In genomic region chr11:116826550-116827504, GRCm38 (mm10) we compare ENCODE assay signal across 7 mouse cellular contexts. TPM values are rescaled to one million over a fixed set of nuclear protein-coding genes. Genes with fewer than 3 reads are reported as not detected.
DNase-seq lines count a peak whose midpoint lies in the region; ATAC-seq and TF ChIP-seq lines count a peak whose summit lies in the region.

No protein-coding gene starts in this region.

- WGBS in lung, embryonic 16.5 days, result 34% methylated on average over 17 of the region's 17 CpGs
- 10% methylated on average over 17 of the region's 17 CpGs for WGBS in forebrain, embryonic 14.5 days
- 48% methylated on average over 17 of the region's 17 CpGs for WGBS in liver, embryonic 12.5 days (ENCODE audit: insufficient replicate concordance)
- WGBS in stomach, postnatal 0 days, result 47% methylated on average over 17 of the region's 17 CpGs

- peak overlapping the region; percentile 91 for H3K4me2 ChIP-seq in lung, embryonic 16.5 days (ENCODE audit: low read depth, low read length)
- peak overlapping the region; percentile 82 for H3K4me2 ChIP-seq in forebrain, embryonic 14.5 days (ENCODE audit: low read length)
- H3K4me2 ChIP-seq in liver, embryonic 12.5 days, result peak overlapping the region; percentile 92
- H3K4me2 ChIP-seq in stomach, postnatal 0 days (replicated peaks; ENCODE audit: low read depth), result peak overlapping the region; percentile 77

- H3K27ac ChIP-seq in lung, embryonic 16.5 days (ENCODE audit: low read length), result peak overlapping the region; percentile 80
- no peak overlapping the region for H3K27ac ChIP-seq in forebrain, embryonic 14.5 days (ENCODE audit: low read depth, low read length)
- no peak overlapping the region for H3K27ac ChIP-seq in liver, embryonic 12.5 days
- H3K27ac ChIP-seq in stomach, postnatal 0 days (replicated peaks), result peak overlapping the region; percentile 85

- DNase-seq in lung, adult 18-20 months, result no peak
- DNase-seq in forebrain, embryonic 14.5 days (ENCODE audit: low spot score), result peak; percentile 68
- no peak for DNase-seq in stomach, postnatal 0 days (ENCODE audit: low spot score)
- no peak for DNase-seq in adipocyte (ENCODE audit: low spot score)
- no peak for DNase-seq in frontal cortex, postnatal 25 days (ENCODE audit: low spot score in 2 of 2)

- H3K4me3 ChIP-seq in lung, embryonic 16.5 days (ENCODE audit: low read length), result peak overlapping the region; percentile 75
- peak overlapping the region; percentile 45 for H3K4me3 ChIP-seq in forebrain, embryonic 14.5 days (ENCODE audit: low read depth, low read length)
- H3K4me3 ChIP-seq in liver, embryonic 12.5 days, result peak overlapping the region; percentile 63
- H3K4me3 ChIP-seq in stomach, postnatal 0 days (ENCODE audit: low read depth, low read length), result peak overlapping the region; percentile 62

- ATAC-seq in lung, embryonic 16.5 days (ENCODE audit: low read depth), result no peak
- 0 out of 2 replicates have a peak, but pooled peaks have one; percentile 31 for ATAC-seq in forebrain, embryonic 14.5 days
- ATAC-seq in liver, embryonic 12.5 days, result no peak
- no peak for ATAC-seq in stomach, postnatal 0 days (ENCODE audit: low FRiP score, low TSS enrichment)

- H3K27me3 ChIP-seq in lung, embryonic 16.5 days (ENCODE audit: control insufficient read depth, insufficient read depth, low read depth, low read length), result no peaks in the 10 kb centered on the region
- H3K27me3 ChIP-seq in forebrain, embryonic 14.5 days (replicated peaks; ENCODE audit: control insufficient read depth, insufficient read depth, low read length), result no peaks in the 10 kb centered on the region
- H3K27me3 ChIP-seq in liver, embryonic 12.5 days (replicated peaks), result peaks cover 38% of the 10 kb centered on the region
- H3K27me3 ChIP-seq in stomach, postnatal 0 days (ENCODE audit: control insufficient read depth, insufficient read depth, low read length), result no peaks in the 10 kb centered on the region

- no peak for TF ChIP-seq CTCF in stomach, postnatal 0 days (IDR thresholded peaks at IDR 0.05; ENCODE audit: low read depth)

- peaks cover 26% of the 10 kb centered on the region for H3K4me1 ChIP-seq in lung, embryonic 16.5 days (replicated peaks; ENCODE audit: control insufficient read depth, insufficient read depth, low read length)
- peaks cover 13% of the 10 kb centered on the region; the same call in 1 of the 2 replicates for H3K4me1 ChIP-seq in forebrain, embryonic 14.5 days (ENCODE audit: control insufficient read depth, insufficient read depth, low read length)
- peaks cover 14% of the 10 kb centered on the region for H3K4me1 ChIP-seq in liver, embryonic 12.5 days
- H3K4me1 ChIP-seq in stomach, postnatal 0 days (replicated peaks; ENCODE audit: control insufficient read depth, insufficient read depth), result peaks cover 3% of the 10 kb centered on the region

- H3K9ac ChIP-seq in lung, embryonic 16.5 days (ENCODE audit: low read length), result peak overlapping the region; percentile 87
- peak overlapping the region; percentile 80 for H3K9ac ChIP-seq in forebrain, embryonic 14.5 days (ENCODE audit: low read length)
- H3K9ac ChIP-seq in liver, embryonic 12.5 days, result peak overlapping the region; percentile 70; the same call in 1 of the 2 replicates
- peak overlapping the region; percentile 84 for H3K9ac ChIP-seq in stomach, postnatal 0 days (ENCODE audit: low read length)

- no peaks in the 10 kb centered on the region for H3K36me3 ChIP-seq in lung, embryonic 16.5 days (ENCODE audit: control insufficient read depth, insufficient read depth, low read length)
- H3K36me3 ChIP-seq in forebrain, embryonic 14.5 days (ENCODE audit: control insufficient read depth, insufficient read depth, low read length), result no peaks in the 10 kb centered on the region
- no peaks in the 10 kb centered on the region for H3K36me3 ChIP-seq in liver, embryonic 12.5 days
- H3K36me3 ChIP-seq in stomach, postnatal 0 days (ENCODE audit: control insufficient read depth, insufficient read depth, low read length), result no peaks in the 10 kb centered on the region

- TF ChIP-seq EP300 in stomach, postnatal 0 days (optimal IDR thresholded peaks at IDR 0.05), result no peak

- H3K9me3 ChIP-seq in lung, embryonic 16.5 days (ENCODE audit: control insufficient read depth, low read length), result no peaks in the 10 kb centered on the region
- no peaks in the 10 kb centered on the region for H3K9me3 ChIP-seq in forebrain, embryonic 14.5 days (replicated peaks; ENCODE audit: control insufficient read depth, low read length)
- no peaks in the 10 kb centered on the region for H3K9me3 ChIP-seq in liver, embryonic 12.5 days (replicated peaks)
- no peaks in the 10 kb centered on the region for H3K9me3 ChIP-seq in stomach, postnatal 0 days (ENCODE audit: control insufficient read depth, low read length)

RNA-seq across cellular contexts. Expression of gene Mxra7, which starts 1.0 kb away (rescaled TPM):
- 14.2 and 15.3 TPM in 2 replicates for polyA plus RNA-seq in lung, embryonic 16.5 days (2015; fragmentation: Nextera tagmentation; extraction: Ambion mirVana)
- 3.6 and 3.8 TPM in 2 replicates for polyA plus RNA-seq in forebrain, embryonic 14.5 days (2014; fragmentation: Nextera tagmentation; extraction: Ambion mirVana)
- 6.9 and 7.2 TPM in 2 replicates for polyA plus RNA-seq in liver, embryonic 12.5 days (2016; fragmentation: Nextera tagmentation; extraction: Ambion mirVana)
- polyA plus RNA-seq in stomach, postnatal 0 days (2015; fragmentation: Nextera tagmentation; extraction: Ambion mirVana), result 15.9 and 18.4 TPM in 2 replicates

RNA-seq across cellular contexts. Expression of gene Mettl23, which starts 16.3 kb away (rescaled TPM):
- polyA plus RNA-seq in lung, embryonic 16.5 days (2015; fragmentation: Nextera tagmentation; extraction: Ambion mirVana), result 53.5 and 59.9 TPM in 2 replicates
- 79.2 and 100 TPM in 2 replicates for polyA plus RNA-seq in forebrain, embryonic 14.5 days (2014; fragmentation: Nextera tagmentation; extraction: Ambion mirVana)
- 47.6 and 49.5 TPM in 2 replicates for polyA plus RNA-seq in liver, embryonic 12.5 days (2016; fragmentation: Nextera tagmentation; extraction: Ambion mirVana)
- polyA plus RNA-seq in stomach, postnatal 0 days (2015; fragmentation: Nextera tagmentation; extraction: Ambion mirVana), result 40.6 and 44.5 TPM in 2 replicates

RNA-seq across cellular contexts. Expression of gene Jmjd6, which starts 16.4 kb away (rescaled TPM):
- 59.5 and 60.8 TPM in 2 replicates for polyA plus RNA-seq in lung, embryonic 16.5 days (2015; fragmentation: Nextera tagmentation; extraction: Ambion mirVana)
- 64.6 and 81.1 TPM in 2 replicates for polyA plus RNA-seq in forebrain, embryonic 14.5 days (2014; fragmentation: Nextera tagmentation; extraction: Ambion mirVana)
- 58.2 and 61.6 TPM in 2 replicates for polyA plus RNA-seq in liver, embryonic 12.5 days (2016; fragmentation: Nextera tagmentation; extraction: Ambion mirVana)
- 31.8 and 33.2 TPM in 2 replicates for polyA plus RNA-seq in stomach, postnatal 0 days (2015; fragmentation: Nextera tagmentation; extraction: Ambion mirVana)

RNA-seq across cellular contexts. Expression of gene Mfsd11, which starts 25.4 kb away (rescaled TPM):
- 36.0 and 36.6 TPM in 2 replicates for polyA plus RNA-seq in lung, embryonic 16.5 days (2015; fragmentation: Nextera tagmentation; extraction: Ambion mirVana)
- polyA plus RNA-seq in forebrain, embryonic 14.5 days (2014; fragmentation: Nextera tagmentation; extraction: Ambion mirVana), result 31.8 and 46.6 TPM in 2 replicates
- polyA plus RNA-seq in liver, embryonic 12.5 days (2016; fragmentation: Nextera tagmentation; extraction: Ambion mirVana), result 13.6 and 15.0 TPM in 2 replicates
- polyA plus RNA-seq in stomach, postnatal 0 days (2015; fragmentation: Nextera tagmentation; extraction: Ambion mirVana), result 31.5 and 34.6 TPM in 2 replicates

RNA-seq across cellular contexts. Expression of gene Srsf2, which starts 26.1 kb away (rescaled TPM):
- polyA plus RNA-seq in lung, embryonic 16.5 days (2015; fragmentation: Nextera tagmentation; extraction: Ambion mirVana), result 661 and 761 TPM in 2 replicates
- 639 and 644 TPM in 2 replicates for polyA plus RNA-seq in forebrain, embryonic 14.5 days (2014; fragmentation: Nextera tagmentation; extraction: Ambion mirVana)
- 801 and 808 TPM in 2 replicates for polyA plus RNA-seq in liver, embryonic 12.5 days (2016; fragmentation: Nextera tagmentation; extraction: Ambion mirVana)
- 403 and 419 TPM in 2 replicates for polyA plus RNA-seq in stomach, postnatal 0 days (2015; fragmentation: Nextera tagmentation; extraction: Ambion mirVana)

Comparison
In these comparisons a context has a peak if more than half of its experiments do, and no peak if none do; other contexts are left out.
1. H3K27ac ChIP-seq: peak in lung, embryonic 16.5 days (single experiment) and stomach, postnatal 0 days (single experiment); none in forebrain, embryonic 14.5 days (single experiment) and liver, embryonic 12.5 days (single experiment).
2. Peak in every context shown above with its lines, with median percentiles within 50 percentile points of each other: H3K4me2 ChIP-seq, H3K4me3 ChIP-seq and H3K9ac ChIP-seq.